Mouse (Mus musculus) neural tube, embryonic 11.5 days (tissue): ENCODE measurements around the gene Mta3. TPM values are rescaled to one million over a fixed set of nuclear protein-coding genes. Genes with fewer than 3 reads are reported as not detected.
A peak's percentile ranks its signal among the peaks of the same experiment; 100 is the strongest.

ENCODE experiments used
- ATAC-seq: fragments of 200-750 bp; cut with Nextera tagmentation; 2 replicates; pipeline ENCODE4 v1.8.0; 2017; ENCODE audit warnings: moderate number of reproducible peaks, mild to moderate bottlenecking, moderate TSS enrichment, moderate library complexity; ENCODE audit not compliant: insufficient read depth, low FRiP score, low TSS enrichment
- DNase-seq: peaks from one replicate; pipeline ENCODE4 v3.0.0-alpha.2; 2015; ENCODE audit warnings: low spot score
- H3K27ac ChIP-seq: fragments of 300-500 bp; sonication (generic); 2 replicates; pipeline ENCODE4 v1.5.1; 2014; ENCODE audit warnings: low read depth, mild to moderate bottlenecking, low read length
- H3K27me3 ChIP-seq: fragments of 300-500 bp; sonication (generic); 2 replicates; pipeline ENCODE4 v1.6.1; 2014; ENCODE audit warnings: mild to moderate bottlenecking, low read length, mixed read lengths; ENCODE audit not compliant: control insufficient read depth, insufficient read depth
- H3K36me3 ChIP-seq: fragments of 300-500 bp; sonication (generic); 2 replicates; pipeline ENCODE4 v1.6.1; 2014; ENCODE audit warnings: mild to moderate bottlenecking, low read length, moderate library complexity, mixed read lengths; ENCODE audit not compliant: control insufficient read depth, insufficient read depth
- H3K4me1 ChIP-seq: fragments of 300-500 bp; sonication (generic); 2 replicates; pipeline ENCODE4 v1.6.1; 2014; ENCODE audit warnings: low read length, mixed read lengths; ENCODE audit not compliant: control insufficient read depth, insufficient read depth
- H3K4me2 ChIP-seq: fragments of 300-500 bp; sonication (generic); 2 replicates; pipeline ENCODE4 v1.6.1; 2014; ENCODE audit warnings: low read depth, mild to moderate bottlenecking, moderate library complexity
- H3K4me3 ChIP-seq: fragments of 300-500 bp; sonication (generic); 2 replicates; pipeline ENCODE4 v1.5.1; 2014; ENCODE audit warnings: low read depth, low read length
- H3K9ac ChIP-seq: fragments of 300-500 bp; sonication (generic); 2 replicates; pipeline ENCODE4 v1.6.1; 2014; ENCODE audit warnings: mild to moderate bottlenecking, low read length
- H3K9me3 ChIP-seq: fragments of 300-500 bp; sonication (generic); 2 replicates; pipeline ENCODE4 v1.6.1; 2016; ENCODE audit warnings: low read length; ENCODE audit not compliant: control insufficient read depth
- WGBS: fragments of 180-500 bp; shearing (Covaris S2); extraction: QIAGEN DNeasy Blood & Tissue Kit; methylation state at CpG from one replicate; pipeline ENCODE4 v1.1.7; 2014; 5-methylcytosine and 5-hydroxymethylcytosine counted together
- polyA plus RNA-seq: library from polyadenylated mRNA; unstranded; fragments of >200 nt; fragmentation: Nextera tagmentation; extraction: Ambion mirVana; gene quantifications from 2 replicates; pipeline ENCODE4 v1.2.1, GENCODE M21; 2014

Gene Mta3
- polyA plus RNA-seq, 1 experiment from 2014 or later: 37.3 TPM

DNA sequence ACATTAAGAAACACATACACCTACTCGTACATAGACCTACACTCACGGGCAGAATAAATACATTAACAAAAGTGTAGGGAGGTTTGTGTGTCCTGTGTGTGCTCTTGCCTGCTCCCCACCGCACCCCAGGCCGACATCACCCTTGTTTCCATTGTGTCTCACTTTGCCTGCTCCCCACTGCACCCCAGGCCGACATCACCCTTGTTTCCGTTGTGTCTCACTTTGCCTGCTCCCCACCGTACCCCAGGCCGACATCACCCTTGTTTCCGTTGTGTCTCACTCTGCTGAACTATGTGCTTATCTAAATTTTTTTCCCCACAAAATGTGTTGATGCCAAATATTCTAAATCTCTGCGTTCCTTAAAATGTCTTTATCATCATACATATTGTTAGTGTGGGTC, 15.2 kb downstream of the Mta3 start:
- WGBS: 90% methylated on average over 10 of the region's 10 CpGs
- DNase-seq: no peak
- Histone ChIP-seq H3K4me3 (no peak overlapping the region), H3K36me3 (peaks cover 4% of the 10 kb centered on the region), H3K9me3 (no peaks in the 10 kb centered on the region), H3K4me2 (no peak overlapping the region), H3K9ac (no peak overlapping the region), H3K27ac (no peak overlapping the region), H3K27me3 (no peaks in the 10 kb centered on the region), H3K4me1 (no peaks in the 10 kb centered on the region)
- no peak for ATAC-seq

- no peak overlapping the region for H3K4me2 ChIP-seq
- no peaks in the 10 kb centered on the region for H3K9me3 ChIP-seq
- no peak for ATAC-seq
- no peak overlapping the region for H3K9ac ChIP-seq
- DNase-seq: no peak
- no peak overlapping the region for H3K27ac ChIP-seq
- no peak overlapping the region for H3K4me3 ChIP-seq
- no peaks in the 10 kb centered on the region for H3K4me1 ChIP-seq
- H3K27me3 ChIP-seq: no peaks in the 10 kb centered on the region
- 74% methylated on average over 9 of the region's 9 CpGs for WGBS
- H3K36me3 ChIP-seq: no peaks in the 10 kb centered on the region
Observed at GRCm38 (mm10) chr17:83723064-83723463, 17.1 kb downstream of the Mta3 start.

- Histone ChIP-seq H3K4me1 (no peaks in the 10 kb centered on the region), H3K4me3 (no peak overlapping the region), H3K4me2 (no peak overlapping the region), H3K9me3 (no peaks in the 10 kb centered on the region), H3K27me3 (no peaks in the 10 kb centered on the region), H3K27ac (no peak overlapping the region), H3K36me3 (no peaks in the 10 kb centered on the region), H3K9ac (no peak overlapping the region)
- ATAC-seq (no peak), DNase-seq (no peak)
- 95% methylated on average over 11 of the region's 11 CpGs for WGBS
Observed at GRCm38 (mm10) chr17:83726496-83726895, 20.5 kb downstream of the Mta3 start.

GRCm38 (mm10) chr17:83727707-83728106, 21.7 kb downstream of the Mta3 start:
- no peaks in the 10 kb centered on the region for H3K9me3 ChIP-seq
- no peak overlapping the region for H3K4me2 ChIP-seq
- no peaks in the 10 kb centered on the region for H3K36me3 ChIP-seq
- H3K27ac ChIP-seq: no peak overlapping the region
- DNase-seq (no peak), ATAC-seq (no peak)
- H3K9ac ChIP-seq: no peak overlapping the region
- H3K4me3 ChIP-seq: no peak overlapping the region
- no peaks in the 10 kb centered on the region for H3K4me1 ChIP-seq
- WGBS: 91% methylated on average over 4 of the region's 4 CpGs
- no peaks in the 10 kb centered on the region for H3K27me3 ChIP-seq

DNA sequence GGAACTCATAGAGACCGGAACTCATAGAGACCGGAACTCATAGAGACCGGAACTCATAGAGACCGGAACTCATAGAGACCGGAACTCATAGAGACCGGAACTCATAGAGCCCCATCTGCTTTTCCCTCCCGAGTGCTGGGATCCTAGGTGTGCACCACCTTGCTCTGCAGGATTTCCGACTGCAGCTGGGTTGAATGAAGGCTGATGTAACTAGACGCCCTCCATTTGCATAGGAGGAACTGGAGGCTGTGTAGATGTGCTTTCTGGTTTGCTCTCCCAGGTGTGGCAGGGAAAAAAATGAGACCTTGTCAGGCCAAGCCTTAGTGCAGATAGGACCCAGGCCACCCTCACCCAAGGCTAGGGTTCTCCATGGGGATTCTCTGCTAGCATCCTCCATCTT, 23.1 kb downstream of the Mta3 start:
- DNase-seq: no peak
- Histone ChIP-seq H3K36me3 (no peaks in the 10 kb centered on the region), H3K9ac (no peak overlapping the region), H3K27me3 (no peaks in the 10 kb centered on the region), H3K4me2 (no peak overlapping the region), H3K4me3 (no peak overlapping the region), H3K4me1 (no peaks in the 10 kb centered on the region), H3K27ac (no peak overlapping the region), H3K9me3 (no peaks in the 10 kb centered on the region)
- 96% methylated on average over 9 of the region's 9 CpGs for WGBS
- ATAC-seq: no peak

DNA sequence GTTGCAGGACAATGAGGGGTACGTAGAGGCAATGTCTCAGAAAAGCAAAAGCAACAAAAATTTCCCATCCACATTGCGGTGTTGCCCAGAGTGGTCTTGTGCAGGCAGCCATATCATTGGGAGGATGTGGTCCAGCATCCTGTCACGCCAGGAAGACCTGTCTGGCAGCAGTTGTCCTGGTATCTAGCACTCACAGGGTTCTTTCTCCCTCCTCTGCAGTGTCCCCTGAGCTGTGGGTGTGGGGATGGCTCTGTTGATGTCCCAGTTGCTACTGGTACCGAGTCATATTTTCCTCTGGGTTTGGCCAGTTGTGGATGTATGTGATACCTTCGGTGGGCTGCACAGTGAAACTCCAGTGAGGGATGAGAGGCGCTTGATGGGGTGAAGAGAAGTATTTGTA, 24.2 kb downstream of the Mta3 start:
- Histone ChIP-seq H3K36me3 (no peaks in the 10 kb centered on the region), H3K4me2 (no peak overlapping the region), H3K9ac (no peak overlapping the region), H3K4me1 (no peaks in the 10 kb centered on the region), H3K4me3 (no peak overlapping the region), H3K27ac (no peak overlapping the region), H3K9me3 (no peaks in the 10 kb centered on the region), H3K27me3 (no peaks in the 10 kb centered on the region)
- no peak for DNase-seq
- ATAC-seq: no peak
- WGBS: 93% methylated on average over 6 of the region's 6 CpGs

DNA sequence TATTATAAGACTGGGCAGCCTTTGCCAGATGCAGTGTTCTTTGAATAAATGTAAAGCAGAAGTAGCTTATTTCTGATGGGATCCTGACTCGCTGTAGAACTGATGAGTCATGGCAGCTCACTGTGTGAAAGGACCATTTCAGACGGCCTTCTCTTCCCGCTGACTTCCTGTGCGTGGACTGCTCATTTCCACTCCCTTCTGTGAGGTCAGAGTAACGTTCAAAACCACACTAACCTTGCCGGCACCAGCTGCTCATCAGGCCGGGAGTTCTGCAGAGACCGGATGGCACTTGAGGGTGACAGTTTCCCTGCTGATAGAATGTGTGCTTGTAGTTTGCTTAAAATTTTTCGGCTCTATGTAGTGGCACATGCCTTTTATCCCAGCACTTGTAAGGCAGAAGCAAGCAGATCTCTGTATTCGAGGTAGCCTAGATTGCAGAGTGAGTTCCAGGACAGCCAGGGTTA, 26.2 kb downstream of the Mta3 start:
- H3K4me2 ChIP-seq: no peak overlapping the region
- no peak for ATAC-seq
- H3K36me3 ChIP-seq: no peaks in the 10 kb centered on the region
- H3K9ac ChIP-seq: no peak overlapping the region
- H3K4me1 ChIP-seq: no peaks in the 10 kb centered on the region
- 66% methylated on average over 10 of the region's 10 CpGs for WGBS
- H3K27ac ChIP-seq: no peak overlapping the region
- H3K4me3 ChIP-seq: no peak overlapping the region
- no peaks in the 10 kb centered on the region for H3K27me3 ChIP-seq
- DNase-seq: no peak
- no peaks in the 10 kb centered on the region for H3K9me3 ChIP-seq

- Histone ChIP-seq H3K27ac (no peak overlapping the region), H3K9me3 (no peaks in the 10 kb centered on the region), H3K9ac (no peak overlapping the region), H3K4me2 (no peak overlapping the region), H3K4me3 (no peak overlapping the region), H3K27me3 (no peaks in the 10 kb centered on the region), H3K4me1 (no peaks in the 10 kb centered on the region), H3K36me3 (no peaks in the 10 kb centered on the region)
- peak; percentile 62 for DNase-seq
- 42% methylated on average over 5 of the region's 5 CpGs for WGBS
- ATAC-seq: no peak
Observed at GRCm38 (mm10) chr17:83732801-83733200, 26.8 kb downstream of the Mta3 start.

- Histone ChIP-seq H3K9ac (no peak overlapping the region), H3K4me1 (no peaks in the 10 kb centered on the region), H3K36me3 (no peaks in the 10 kb centered on the region), H3K9me3 (no peaks in the 10 kb centered on the region), H3K27ac (no peak overlapping the region), H3K27me3 (no peaks in the 10 kb centered on the region), H3K4me2 (no peak overlapping the region), H3K4me3 (no peak overlapping the region)
- DNase-seq (no peak), ATAC-seq (no peak)
- 89% methylated on average over 9 of the region's 9 CpGs for WGBS
Observed at GRCm38 (mm10) chr17:83736701-83737100, 30.7 kb downstream of the Mta3 start.
